Mouse (Mus musculus): Measurements from ENCODE around the gene Sorl1.

Gene Sorl1

GRCm38 (mm10) chr9:42019308-42020031 lies 104.6 kb downstream of the Sorl1 start:
- no peak for DNase-seq (ENCODE audit: low spot score in 2 of 2)

GRCm38 (mm10) chr9:42008501-42008900 lies 115.6 kb downstream of the Sorl1 start:
- DNase-seq (ENCODE audit: low spot score in 2 of 2), result no peak

- no peak for DNase-seq (ENCODE audit: low spot score in 2 of 2)
Measured at GRCm38 (mm10) chr9:42005101-42005500, 119.0 kb downstream of the Sorl1 start.

- DNase-seq (ENCODE audit: low spot score in 2 of 2), result no peak
Measured at GRCm38 (mm10) chr9:42004140-42004539, 120.0 kb downstream of the Sorl1 start.

GRCm38 (mm10) chr9:41999498-42000473 lies 124.3 kb downstream of the Sorl1 start:
- DNase-seq (ENCODE audit: low spot score in 2 of 2), result no peak

- no peak for DNase-seq (ENCODE audit: low spot score in 2 of 2)
Measured at GRCm38 (mm10) chr9:41995278-41995677, 128.8 kb downstream of the Sorl1 start.

GRCm38 (mm10) chr9:41993821-41994220 lies 130.3 kb downstream of the Sorl1 start:
- no peak for DNase-seq (ENCODE audit: low spot score in 2 of 2)

GRCm38 (mm10) chr9:41992841-41993240 lies 131.3 kb downstream of the Sorl1 start:
- no peak for DNase-seq (ENCODE audit: low spot score in 2 of 2)

GRCm38 (mm10) chr9:41985636-41986035 lies 138.5 kb downstream of the Sorl1 start:
- DNase-seq (ENCODE audit: low spot score in 2 of 2), result no peak

- DNase-seq (ENCODE audit: low spot score in 2 of 2), result no peak
Measured at GRCm38 (mm10) chr9:41985052-41985451, 139.0 kb downstream of the Sorl1 start.

- no peak for DNase-seq (ENCODE audit: low spot score in 2 of 2)
Measured at GRCm38 (mm10) chr9:41984306-41984705, 139.8 kb downstream of the Sorl1 start.

- no peak for DNase-seq (ENCODE audit: low spot score in 2 of 2)
Measured at GRCm38 (mm10) chr9:41983286-41983685, 140.8 kb downstream of the Sorl1 start.

- no peak for DNase-seq (ENCODE audit: low spot score in 2 of 2)
Measured at GRCm38 (mm10) chr9:41982760-41983159, 141.3 kb downstream of the Sorl1 start.

GRCm38 (mm10) chr9:41982023-41982422 lies 142.1 kb downstream of the Sorl1 start:
- DNase-seq (ENCODE audit: low spot score in 2 of 2), result peak; percentile 64 to 70

- DNase-seq (ENCODE audit: low spot score in 2 of 2), result no peak
Measured at GRCm38 (mm10) chr9:41981306-41981705, 142.8 kb downstream of the Sorl1 start.

- DNase-seq (ENCODE audit: low spot score in 2 of 2), result no peak
Measured at GRCm38 (mm10) chr9:41980796-41981195, 143.3 kb downstream of the Sorl1 start.

GRCm38 (mm10) chr9:41978366-41978765 lies 145.7 kb downstream of the Sorl1 start:
- no peak for DNase-seq (ENCODE audit: low spot score in 2 of 2)

- no peak for DNase-seq (ENCODE audit: low spot score in 2 of 2)
Measured at GRCm38 (mm10) chr9:41975968-41976367, 148.1 kb downstream of the Sorl1 start.

- no peak for DNase-seq (ENCODE audit: low spot score in 2 of 2)
Measured at GRCm38 (mm10) chr9:41974661-41975060, 149.4 kb downstream of the Sorl1 start.

GRCm38 (mm10) chr9:41973775-41974657 lies 150.1 kb downstream of the Sorl1 start:
- peak; percentile 81 to 83 for DNase-seq (ENCODE audit: low spot score in 2 of 2)

GRCm38 (mm10) chr9:41969961-41970360 lies 154.1 kb downstream of the Sorl1 start:
- DNase-seq (ENCODE audit: low spot score in 2 of 2), result no peak

Data from right cerebral cortex, postnatal 36 days (tissue).